Mouse (Mus musculus) limb, embryonic 15.5 days (tissue): ENCODE results near the gene Erbb3. TPM values are rescaled to one million over a fixed set of nuclear protein-coding genes. Genes with fewer than 3 reads are reported as not detected.
"Not testable (repeated sequence)": the region's sequence is repeated elsewhere in the genome, so short reads cannot be mapped to it uniquely, and the experiment has no call there.

Source experiments
- ATAC-seq: fragments of 200-750 bp; cut with Nextera tagmentation; 2 replicates; pipeline ENCODE4 v1.8.0; 2017; ENCODE audit warnings: low read depth, moderate TSS enrichment; ENCODE audit not compliant: insufficient number of reproducible peaks, low FRiP score, low TSS enrichment
- H3K27ac ChIP-seq: fragments of 300-500 bp; sonication (generic); 2 replicates; pipeline ENCODE4 v1.5.1; 2015; ENCODE audit warnings: moderate library complexity, mild to moderate bottlenecking, inconsistent platforms
- H3K27me3 ChIP-seq: fragments of 300-500 bp; sonication (generic); 2 replicates; pipeline ENCODE4 v1.6.1; 2015; ENCODE audit warnings: inconsistent platforms
- H3K36me3 ChIP-seq: fragments of 300-500 bp; sonication (generic); 2 replicates; pipeline ENCODE4 v1.6.1; 2015; ENCODE audit warnings: inconsistent platforms
- H3K4me1 ChIP-seq: fragments of 300-500 bp; sonication (generic); 2 replicates; pipeline ENCODE4 v1.6.1; 2015; ENCODE audit warnings: inconsistent platforms
- H3K4me2 ChIP-seq: fragments of 300-500 bp; sonication (generic); 2 replicates; pipeline ENCODE4 v1.6.1; 2015; ENCODE audit warnings: mild to moderate bottlenecking, inconsistent platforms
- H3K4me3 ChIP-seq: fragments of 300-500 bp; sonication (generic); 2 replicates; pipeline ENCODE4 v1.5.1; 2015; ENCODE audit warnings: mild to moderate bottlenecking, inconsistent platforms
- H3K9ac ChIP-seq: fragments of 300-500 bp; sonication (generic); 2 replicates; pipeline ENCODE4 v1.6.1; 2015; ENCODE audit warnings: inconsistent platforms
- H3K9me3 ChIP-seq: fragments of 300-500 bp; sonication (generic); 2 replicates; pipeline ENCODE4 v1.6.1; 2016; ENCODE audit warnings: inconsistent platforms
- WGBS: fragments of 180-500 bp; shearing (Covaris S2); methylation state at CpG from one replicate; pipeline ENCODE4 v1.1.7; 2015; 5-methylcytosine and 5-hydroxymethylcytosine counted together
- polyA plus RNA-seq: library from polyadenylated mRNA; unstranded; fragments of >200 nt; fragmentation: Nextera tagmentation; extraction: Ambion mirVana; gene quantifications from 2 replicates; pipeline ENCODE4 v1.2.1, GENCODE M21; 2015

Gene Erbb3
- polyA plus RNA-seq, 1 experiment from 2014 or later, result 20.4 TPM

DNA sequence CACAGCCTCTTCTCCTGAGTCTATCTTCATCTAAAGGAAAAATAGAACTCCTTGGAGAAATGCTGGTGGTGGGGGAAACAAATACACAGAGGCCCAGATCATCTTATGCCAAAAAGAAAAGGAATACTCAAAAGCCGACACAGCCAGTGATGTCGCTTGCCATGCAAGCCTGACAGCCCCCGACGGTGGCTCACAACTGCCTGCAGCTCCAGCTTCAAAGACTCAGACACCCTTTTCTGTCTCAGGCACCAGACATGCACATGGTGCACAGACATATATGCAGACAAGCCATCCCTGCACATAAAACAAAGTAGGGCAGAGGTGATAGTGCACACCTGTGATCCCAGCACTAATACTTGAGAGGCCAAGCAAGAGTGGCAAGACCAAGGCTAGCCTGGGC lies 9.7 kb downstream of the Erbb3 start:
- Histone ChIP-seq H3K27me3 (peaks cover 8% of the 10 kb centered on the region; the same call in 1 of the 2 replicates), H3K4me1 (peaks cover 8% of the 10 kb centered on the region; the same call in 1 of the 2 replicates), H3K9ac (no peak overlapping the region), H3K9me3 (no peaks in the 10 kb centered on the region), H3K4me2 (no peak overlapping the region), H3K27ac (no peak overlapping the region), H3K36me3 (peaks cover 7% of the 10 kb centered on the region), H3K4me3 (no peak overlapping the region)
- WGBS, result 64% methylated on average over 4 of the region's 4 CpGs
- no peak for ATAC-seq

DNA sequence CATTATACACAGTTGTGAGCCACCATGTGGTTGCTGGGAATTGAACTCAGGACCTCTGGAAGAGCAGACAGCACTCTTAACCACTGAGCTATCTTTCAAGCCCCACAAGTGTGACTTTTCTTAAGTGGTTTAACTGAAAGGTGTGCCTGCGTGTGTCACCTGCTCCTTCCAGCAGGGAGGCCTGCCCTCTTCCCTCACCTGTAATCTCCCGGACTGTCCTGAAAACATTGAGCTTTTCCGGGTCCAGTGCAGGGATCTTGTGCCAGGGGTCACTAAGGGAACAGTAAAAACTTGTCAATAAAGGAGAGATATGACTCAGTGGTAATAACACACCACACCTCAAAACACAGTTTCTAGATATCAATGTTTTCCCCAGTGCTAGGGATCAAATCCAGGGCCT lies 10.2 kb downstream of the Erbb3 start:
- Histone ChIP-seq H3K4me3 (no peak overlapping the region), H3K27ac (no peak overlapping the region), H3K36me3 (peaks cover 7% of the 10 kb centered on the region), H3K4me2 (no peak overlapping the region), H3K4me1 (peaks cover 8% of the 10 kb centered on the region; the same call in 1 of the 2 replicates), H3K9ac (no peak overlapping the region), H3K27me3 (0 out of 2 replicates have a peak, but pooled peaks cover 4% of the 10 kb centered on the region), H3K9me3 (no peaks in the 10 kb centered on the region)
- 83% methylated on average over 3 of the region's 3 CpGs for WGBS
- ATAC-seq, result no peak

DNA sequence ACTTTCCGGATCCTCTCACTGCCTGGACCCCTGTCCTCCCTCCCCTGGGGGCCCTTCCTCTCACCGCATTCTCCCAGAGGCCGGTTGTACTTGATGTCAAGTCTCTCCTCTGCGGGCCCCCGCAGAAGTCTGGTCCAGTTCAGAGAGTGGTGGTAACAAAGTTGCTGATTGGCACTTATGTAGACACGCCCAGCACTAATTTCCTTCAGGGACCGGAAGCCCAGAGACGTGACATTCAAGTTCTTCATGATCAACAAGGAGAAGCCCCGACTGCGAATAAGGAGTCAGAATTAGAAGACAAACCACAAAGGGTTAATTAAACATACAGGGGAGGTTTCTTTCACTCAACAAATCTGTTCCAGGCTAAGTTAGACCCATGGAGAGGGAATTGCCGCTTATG lies 11.1 kb downstream of the Erbb3 start:
- H3K4me1 ChIP-seq, result no peaks in the 10 kb centered on the region
- H3K9ac ChIP-seq, result no peak overlapping the region
- 67% methylated on average over 11 of the region's 11 CpGs for WGBS
- H3K27ac ChIP-seq, result no peak overlapping the region
- ATAC-seq, result no peak
- no peaks in the 10 kb centered on the region for H3K9me3 ChIP-seq
- H3K27me3 ChIP-seq, result no peaks in the 10 kb centered on the region
- H3K4me3 ChIP-seq, result no peak overlapping the region
- H3K4me2 ChIP-seq, result no peak overlapping the region
- peaks cover 7% of the 10 kb centered on the region for H3K36me3 ChIP-seq

DNA sequence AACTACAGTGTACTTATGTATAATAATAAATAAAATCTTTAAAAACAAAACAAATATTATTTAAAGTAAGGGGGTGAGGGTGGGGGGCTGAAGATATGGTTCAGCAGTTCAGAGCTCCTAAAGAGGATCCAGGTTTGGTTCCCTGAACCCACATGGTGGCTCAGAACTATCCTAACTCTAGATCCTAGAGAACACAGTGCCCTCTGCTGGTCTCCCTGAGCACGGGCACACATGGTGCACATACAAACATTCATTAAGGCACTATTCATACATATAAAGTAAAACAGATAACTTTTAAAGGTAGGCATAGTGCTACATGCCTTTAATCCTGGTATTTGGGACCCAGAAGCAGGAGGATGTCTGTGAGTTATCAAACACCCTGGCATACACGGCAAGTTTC lies 14.4 kb downstream of the Erbb3 start:
- Histone ChIP-seq H3K9me3 (no peaks in the 10 kb centered on the region), H3K27ac (no peak overlapping the region), H3K9ac (no peak overlapping the region), H3K4me2 (no peak overlapping the region), H3K27me3 (no peaks in the 10 kb centered on the region), H3K36me3 (peaks cover 14% of the 10 kb centered on the region), H3K4me3 (no peak overlapping the region), H3K4me1 (no peaks in the 10 kb centered on the region)
- no peak for ATAC-seq
- WGBS, result 93% methylated on average over 2 of the region's 2 CpGs

DNA sequence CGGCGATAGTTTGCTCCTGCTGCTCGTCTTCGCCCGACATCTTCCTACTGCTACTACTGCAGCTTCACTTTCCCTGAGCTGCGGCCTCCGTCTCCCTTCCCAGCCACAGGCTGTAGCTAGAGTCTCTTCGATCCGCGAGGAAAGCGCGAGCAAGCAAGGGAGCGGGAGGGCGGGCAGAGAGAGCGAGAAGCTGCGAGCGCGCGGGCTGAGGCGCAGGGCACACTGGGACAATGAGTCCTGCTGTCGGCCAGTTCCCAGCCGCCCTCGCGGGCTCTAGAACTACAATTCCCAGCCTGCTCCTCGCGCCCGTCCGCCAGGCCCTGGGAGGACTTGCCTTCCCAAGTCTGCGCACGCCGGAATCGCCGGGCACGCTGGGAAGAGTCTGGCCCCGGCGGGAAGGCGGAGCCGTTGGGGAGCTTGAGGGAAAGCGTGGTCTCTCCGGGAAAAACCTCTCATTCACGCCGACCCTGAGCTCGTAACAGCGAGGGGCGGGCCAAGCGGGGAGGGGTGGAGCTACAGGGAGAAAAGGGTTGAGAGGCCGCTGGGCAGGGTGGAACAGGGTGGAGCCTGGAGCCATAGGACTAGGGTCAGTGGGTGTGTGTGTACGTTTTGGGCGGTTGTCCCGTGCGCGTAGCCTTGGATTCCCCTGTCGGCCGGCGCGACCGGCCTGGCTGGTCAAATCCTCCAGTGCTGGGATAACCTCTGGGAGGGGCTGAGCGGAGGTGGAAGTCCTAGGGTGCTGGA lies 23.5 kb downstream of the Erbb3 start, which contains the start of gene Pa2g4:
Gene Pa2g4, minus strand, starts transcription at position 200 of the 744 bp plus-strand sequence.
- Histone ChIP-seq H3K9me3 (no peaks in the 10 kb centered on the region), H3K4me1 (peaks cover 11% of the 10 kb centered on the region), H3K27ac (peak within 1 kb of the TSS; percentile 87), H3K9ac (peak within 1 kb of the TSS; percentile 93), H3K4me2 (peak within 1 kb of the TSS; percentile 72), H3K4me3 (peak within 1 kb of the TSS; percentile 83), H3K27me3 (no peaks in the 10 kb centered on the region), H3K36me3 (peaks cover 24% of the 10 kb centered on the region)
- WGBS, result under 1% methylated on average over 55 of the region's 58 CpGs
- ATAC-seq, result peak; percentile 98

DNA sequence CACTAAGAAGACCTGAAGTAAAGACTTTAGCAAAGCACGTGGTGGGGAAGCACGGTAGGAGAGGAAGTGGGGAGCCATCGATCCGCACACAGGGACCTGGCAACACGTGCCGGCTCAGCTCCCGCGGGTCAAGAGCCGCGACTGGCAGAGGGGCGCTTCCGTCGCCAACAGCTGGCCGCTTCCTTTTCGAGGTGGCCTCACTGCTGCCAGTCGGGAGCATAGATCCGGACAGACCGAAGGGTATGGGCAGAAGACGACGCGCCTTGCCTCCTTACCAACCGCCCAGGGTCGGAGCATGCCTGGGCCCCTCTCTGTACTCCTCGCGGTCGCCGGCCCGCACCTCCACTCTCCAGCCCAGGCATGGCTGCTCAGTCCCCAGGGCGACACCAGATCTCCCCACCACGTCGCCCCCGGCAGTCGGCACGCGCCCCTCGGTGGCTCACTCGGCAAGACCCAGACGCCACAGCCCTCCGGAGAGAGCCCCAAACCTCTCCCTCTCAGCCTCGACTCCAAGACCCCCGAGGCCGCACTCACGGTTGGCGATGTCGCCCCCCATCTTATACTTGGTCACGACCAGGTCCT lies 24.2 kb downstream of the Erbb3 start:
- peaks cover 11% of the 10 kb centered on the region for H3K4me1 ChIP-seq
- H3K9ac ChIP-seq, result peak overlapping the region; percentile 93
- peaks cover 31% of the 10 kb centered on the region for H3K36me3 ChIP-seq
- H3K4me2 ChIP-seq, result peak overlapping the region; percentile 72
- H3K27me3 ChIP-seq, result no peaks in the 10 kb centered on the region
- peak overlapping the region; percentile 87 for H3K27ac ChIP-seq
- peak overlapping the region; percentile 83 for H3K4me3 ChIP-seq
- ATAC-seq, result peak; percentile 7; the same call in 1 of the 2 replicates
- no peaks in the 10 kb centered on the region for H3K9me3 ChIP-seq
- WGBS, result under 1% methylated on average over 46 of the region's 46 CpGs

DNA sequence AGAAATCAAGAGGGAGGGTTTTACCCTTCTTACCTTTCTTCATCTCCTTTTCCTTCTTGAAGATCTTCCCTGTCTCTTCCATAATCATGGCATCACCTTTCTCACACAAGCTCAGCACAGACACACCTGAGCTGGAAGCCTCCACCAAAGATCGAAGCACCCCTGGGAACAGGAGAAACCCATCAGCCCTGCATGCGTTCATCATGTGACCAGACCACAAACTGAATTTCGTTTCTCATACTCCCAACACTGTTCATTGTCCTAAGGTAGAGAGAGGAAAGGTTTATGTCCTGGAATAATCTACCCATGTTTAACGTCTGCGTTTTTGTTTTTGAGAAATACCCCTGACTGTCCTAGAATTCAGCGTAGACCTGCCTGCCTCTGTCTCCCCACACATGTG lies 25.9 kb downstream of the Erbb3 start:
- Histone ChIP-seq H3K27ac (no peak overlapping the region), H3K4me2 (peak overlapping the region; percentile 72), H3K4me3 (peak overlapping the region; percentile 83; the same call in 1 of the 2 replicates), H3K4me1 (peaks cover 11% of the 10 kb centered on the region), H3K27me3 (no peaks in the 10 kb centered on the region), H3K9me3 (no peaks in the 10 kb centered on the region), H3K36me3 (peaks cover 48% of the 10 kb centered on the region), H3K9ac (no peak overlapping the region)
- WGBS, result 86% methylated on average over 6 of the region's 6 CpGs
- ATAC-seq, result no peak

DNA sequence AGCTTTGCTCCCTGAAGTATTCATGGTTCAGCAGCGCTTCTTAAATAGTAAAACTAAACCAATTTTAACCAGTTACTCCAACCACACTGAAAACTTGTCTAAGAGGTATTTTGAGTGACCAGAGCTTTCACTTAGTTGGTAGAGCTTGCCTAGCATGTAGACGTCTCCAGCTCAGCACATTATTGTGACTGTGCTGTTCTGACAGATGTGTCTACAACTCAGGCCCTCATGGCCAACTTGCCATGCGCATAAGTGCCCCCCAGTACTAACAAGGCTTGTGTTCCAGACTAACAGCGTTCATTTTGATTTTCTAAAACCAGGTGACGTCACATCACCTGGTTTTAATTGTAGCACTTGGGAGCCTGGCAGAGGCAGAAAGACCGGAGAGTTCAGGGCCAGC lies 32.5 kb downstream of the Erbb3 start:
- Histone ChIP-seq H3K4me3 (no peak overlapping the region), H3K36me3 (peaks cover 51% of the 10 kb centered on the region), H3K27ac (no peak overlapping the region), H3K27me3 (no peaks in the 10 kb centered on the region), H3K4me1 (no peaks in the 10 kb centered on the region), H3K9me3 (no peaks in the 10 kb centered on the region), H3K4me2 (no peak overlapping the region), H3K9ac (no peak overlapping the region)
- WGBS, result 53% methylated on average over 6 of the region's 6 CpGs
- no peak for ATAC-seq

DNA sequence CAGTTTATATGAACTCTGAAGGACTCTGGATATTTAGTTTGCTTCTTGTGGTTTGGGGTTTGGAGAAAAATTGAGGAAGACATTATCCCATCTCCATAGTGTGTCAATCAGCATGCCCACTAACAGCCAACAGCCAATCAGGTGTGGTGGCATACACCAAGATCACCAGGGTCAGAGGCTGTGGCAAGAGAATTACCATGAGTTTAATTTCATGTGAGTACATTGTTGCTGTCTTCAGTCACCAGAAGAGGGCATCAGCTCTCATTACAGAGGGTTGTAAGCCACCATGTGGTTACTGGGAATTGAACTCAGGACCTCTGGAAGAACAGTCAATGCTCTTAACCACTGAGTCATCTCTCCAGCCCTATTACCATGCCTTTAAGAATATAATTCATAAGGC lies 33.2 kb downstream of the Erbb3 start:
- no peak overlapping the region for H3K27ac ChIP-seq
- H3K9me3 ChIP-seq, result no peaks in the 10 kb centered on the region
- ATAC-seq, result no peak
- H3K4me3 ChIP-seq, result no peak overlapping the region
- no peaks in the 10 kb centered on the region for H3K27me3 ChIP-seq
- peaks cover 44% of the 10 kb centered on the region for H3K36me3 ChIP-seq
- H3K9ac ChIP-seq, result no peak overlapping the region
- no peaks in the 10 kb centered on the region for H3K4me1 ChIP-seq
- H3K4me2 ChIP-seq, result no peak overlapping the region

DNA sequence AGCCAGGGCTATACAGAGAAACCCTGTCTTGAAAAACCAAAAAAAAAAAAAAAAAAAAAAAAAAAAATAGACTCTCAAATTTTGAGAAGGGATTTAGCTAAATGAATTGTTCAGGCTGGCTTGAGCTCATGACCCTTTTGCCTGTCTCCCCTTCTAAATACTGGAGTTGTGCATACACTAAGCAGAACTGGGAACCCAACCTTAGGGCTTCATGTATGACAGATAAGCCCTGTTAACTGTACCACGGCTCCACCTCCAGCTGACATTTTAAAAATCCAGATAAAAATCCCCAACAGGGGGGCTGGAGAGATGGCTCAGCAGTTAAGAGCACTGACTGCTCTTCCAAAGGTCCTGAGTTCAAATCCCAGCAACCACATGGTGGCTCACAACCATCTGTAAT lies 33.9 kb downstream of the Erbb3 start:
- H3K9ac ChIP-seq, H3K4me2 ChIP-seq, H3K27me3 ChIP-seq, H3K9me3 ChIP-seq, H3K4me1 ChIP-seq, ATAC-seq, H3K27ac ChIP-seq, H3K4me3 ChIP-seq: not testable (repeated sequence)
- 97% methylated on average over 1 of the region's 1 CpGs for WGBS
- H3K36me3 ChIP-seq, result peaks cover 37% of the 10 kb centered on the region

DNA sequence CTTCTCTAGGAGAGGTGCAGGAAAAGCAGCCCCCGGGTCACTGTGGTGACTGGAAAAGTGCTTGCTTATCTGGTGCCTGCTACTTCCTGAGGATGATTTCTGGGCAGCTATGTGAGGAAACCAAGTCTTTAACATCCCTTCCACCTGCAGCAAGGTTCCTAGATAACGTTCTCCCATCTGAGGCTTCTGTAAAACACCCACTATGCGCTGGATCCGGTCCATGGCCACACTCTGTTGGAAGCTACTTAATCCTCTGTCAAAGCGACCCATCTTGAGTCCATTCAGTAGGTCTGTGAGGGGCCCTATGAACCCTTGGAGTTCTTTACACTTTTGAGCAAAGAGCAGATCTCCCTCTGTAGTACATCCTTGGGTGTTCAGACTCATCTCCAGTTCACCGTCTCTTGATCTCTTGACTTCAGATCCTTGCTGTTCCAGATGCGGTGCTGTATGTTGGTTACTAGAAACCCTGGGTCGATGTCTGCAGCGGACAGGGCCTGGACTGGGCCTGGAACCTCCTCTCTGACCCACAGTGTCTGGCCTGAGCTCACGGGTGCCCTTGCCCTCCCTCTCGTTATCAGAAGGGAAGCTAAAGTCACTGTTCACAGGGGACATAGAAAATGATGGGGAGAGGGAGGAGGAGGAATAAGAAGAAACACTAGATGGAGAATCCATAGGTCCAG lies 39.2 kb downstream of the Erbb3 start:
- not testable (repeated sequence) for ATAC-seq, H3K27ac ChIP-seq
- WGBS, result 92% methylated on average over 11 of the region's 11 CpGs

DNA sequence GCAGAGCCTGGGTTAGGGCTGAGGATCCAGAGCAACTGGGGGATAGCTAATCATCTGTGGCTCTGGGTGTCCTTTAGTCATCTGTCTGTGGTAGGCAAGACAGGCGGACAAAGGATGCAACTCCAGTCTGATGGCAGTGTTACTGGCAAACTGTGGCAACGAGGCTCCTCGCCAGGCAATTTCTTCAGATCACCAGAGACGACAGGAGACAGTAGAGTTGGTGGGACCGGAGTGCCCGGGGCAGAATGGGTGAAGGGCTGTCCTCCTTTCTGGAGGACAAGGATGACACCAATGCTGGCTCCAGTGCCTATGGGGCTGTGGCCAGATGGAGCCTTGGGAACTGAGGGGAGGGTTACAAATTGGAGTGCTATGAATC lies 39.8 kb downstream of the Erbb3 start:
- H3K4me3 ChIP-seq, result peak overlapping the region; percentile 76; the same call in 1 of the 2 replicates
- ATAC-seq, H3K4me2 ChIP-seq, H3K27me3 ChIP-seq, H3K9ac ChIP-seq, H3K36me3 ChIP-seq, H3K9me3 ChIP-seq: not testable (repeated sequence)
- peaks cover 16% of the 10 kb centered on the region for H3K4me1 ChIP-seq
- H3K27ac ChIP-seq, result peak overlapping the region; percentile 74
- 67% methylated on average over 6 of the region's 6 CpGs for WGBS

More for the DNA sequence above, 39.2 kb downstream of the Erbb3 start:
- H3K9me3 ChIP-seq, H3K4me2 ChIP-seq, H3K27me3 ChIP-seq, H3K4me3 ChIP-seq, H3K36me3 ChIP-seq, H3K9ac ChIP-seq: not testable (repeated sequence)
- peaks cover 16% of the 10 kb centered on the region for H3K4me1 ChIP-seq
